Mouse (Mus musculus): ENCODE measurements around the gene Nr2c2ap.

The Nr2c2ap gene

DNA sequence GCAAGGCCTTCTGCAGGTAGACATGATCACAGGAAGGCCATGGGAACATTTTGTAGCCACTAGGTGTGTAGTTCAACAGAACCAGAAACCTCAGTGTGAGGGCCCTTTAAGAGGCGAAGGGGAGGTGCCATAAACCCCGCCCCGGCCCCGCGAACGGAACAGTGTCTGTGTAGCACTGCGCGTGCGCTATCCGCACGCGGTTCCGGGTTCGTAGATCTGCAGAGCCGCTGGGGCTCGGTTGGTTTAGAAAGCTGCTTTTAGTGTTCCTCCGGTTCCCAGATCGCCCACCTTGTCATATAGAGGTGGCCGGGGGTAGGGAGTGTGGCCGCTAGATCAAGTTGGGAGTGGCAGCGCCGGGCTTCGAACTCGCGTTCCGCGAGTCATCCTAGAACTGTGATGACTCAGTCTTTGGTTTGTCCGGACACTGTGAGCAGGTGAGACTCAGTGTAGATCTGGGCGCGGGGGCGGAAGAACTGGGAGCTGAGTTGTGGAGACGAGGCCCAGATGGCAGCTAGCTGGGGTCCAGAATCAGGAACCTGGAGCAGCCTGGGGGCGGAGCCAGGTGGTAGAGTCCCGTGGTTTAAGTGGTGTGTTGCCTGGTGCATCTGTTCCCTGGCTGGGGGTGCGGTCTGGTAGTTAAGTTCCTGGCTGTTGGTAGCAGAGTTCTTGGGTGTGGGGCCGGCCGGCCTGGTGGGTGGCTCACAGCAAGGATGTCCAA is at the start of gene Nr2c2ap:
TSS of gene Nr2c2ap (plus strand) at position 168 of the 718 bp plus-strand sequence.
- DNase-seq: peak; percentile 83

DNA sequence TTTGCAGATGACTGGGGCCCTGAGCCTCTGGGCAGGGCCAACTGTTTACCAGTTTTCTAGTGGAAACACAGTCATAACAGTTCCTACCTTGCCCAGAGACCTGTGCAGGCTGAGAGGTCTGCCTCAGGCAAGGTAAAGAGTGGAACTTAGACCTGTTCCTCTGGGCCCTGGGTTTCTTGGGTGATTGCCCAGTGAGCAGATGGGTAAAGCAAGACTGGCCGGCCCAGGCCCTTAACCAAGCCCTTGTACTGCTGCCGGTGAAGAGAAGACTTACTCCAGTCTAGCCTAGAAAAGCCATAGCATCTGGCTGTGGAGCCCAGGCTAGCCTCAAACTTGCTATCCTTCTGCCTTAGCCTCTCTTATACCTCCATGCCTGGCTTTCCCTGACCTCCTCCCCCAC is 49.2 kb upstream of the Nr2c2ap start:
- no peak for DNase-seq

DNA sequence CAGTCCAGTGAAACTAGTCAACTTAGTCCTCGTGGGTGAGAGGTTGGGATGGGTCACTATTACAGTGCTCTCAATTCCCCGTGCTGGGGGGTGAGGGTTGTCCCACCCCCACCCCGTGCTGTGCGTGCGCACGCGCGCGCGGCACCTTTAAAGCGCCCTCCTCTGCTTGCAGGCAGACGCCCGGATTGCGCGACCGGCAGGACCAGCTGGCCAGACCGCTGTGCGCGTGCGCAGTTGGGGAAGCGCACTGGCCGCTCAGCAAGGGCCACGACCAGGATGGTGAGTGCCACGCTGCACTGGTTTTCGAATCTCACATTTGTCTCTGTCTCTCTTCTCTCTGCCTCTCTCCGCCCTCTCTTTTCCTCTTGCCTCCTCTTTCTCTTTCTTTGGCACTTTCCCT is 47.8 kb upstream of the Nr2c2ap start, which contains the start of gene Hapln4:
TSS of gene Hapln4 (plus strand) at position 173 of the 400 bp plus-strand sequence.
- DNase-seq: peak; percentile 70

DNA sequence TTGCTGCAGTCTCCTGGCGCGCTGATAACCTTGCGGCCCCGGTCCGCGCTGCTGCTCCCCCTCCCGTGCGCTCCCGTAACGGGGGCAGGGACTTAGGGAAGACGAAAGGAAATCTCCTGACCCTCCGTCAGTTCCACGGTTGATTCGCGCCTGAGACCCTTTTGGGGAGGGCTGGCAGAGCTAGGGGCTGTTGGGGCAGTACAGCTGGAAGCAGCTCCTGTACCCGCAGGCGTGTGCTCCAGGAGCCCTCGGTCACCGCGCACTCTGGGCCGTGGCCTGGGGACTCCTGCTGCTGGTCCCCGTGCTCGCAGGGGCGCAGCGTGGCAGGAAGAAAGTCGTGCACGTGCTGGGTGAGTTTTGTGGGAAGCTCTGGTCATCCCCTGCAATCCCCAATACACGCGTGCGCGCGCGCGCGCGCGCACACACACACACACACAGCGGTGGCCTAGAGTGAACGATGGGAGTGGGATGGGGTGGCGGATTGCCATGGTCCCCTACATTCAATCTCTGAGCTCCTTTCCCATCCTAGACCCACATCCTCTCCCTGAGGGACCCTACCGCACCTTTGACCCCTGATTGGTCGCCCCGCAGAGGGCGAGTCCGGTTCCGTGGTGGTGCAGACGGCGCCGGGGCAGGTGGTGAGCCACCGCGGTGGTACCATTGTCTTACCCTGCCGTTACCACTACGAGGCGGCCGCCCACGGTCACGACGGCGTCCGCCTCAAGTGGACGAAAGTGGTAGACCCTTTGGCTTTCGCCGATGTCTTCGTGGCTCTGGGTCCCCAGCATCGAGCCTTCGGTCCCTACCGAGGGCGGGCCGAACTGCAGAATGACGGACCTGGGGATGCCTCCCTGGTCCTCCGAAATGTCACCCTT is 46.7 kb upstream of the Nr2c2ap start:
- DNase-seq: no peak

DNA sequence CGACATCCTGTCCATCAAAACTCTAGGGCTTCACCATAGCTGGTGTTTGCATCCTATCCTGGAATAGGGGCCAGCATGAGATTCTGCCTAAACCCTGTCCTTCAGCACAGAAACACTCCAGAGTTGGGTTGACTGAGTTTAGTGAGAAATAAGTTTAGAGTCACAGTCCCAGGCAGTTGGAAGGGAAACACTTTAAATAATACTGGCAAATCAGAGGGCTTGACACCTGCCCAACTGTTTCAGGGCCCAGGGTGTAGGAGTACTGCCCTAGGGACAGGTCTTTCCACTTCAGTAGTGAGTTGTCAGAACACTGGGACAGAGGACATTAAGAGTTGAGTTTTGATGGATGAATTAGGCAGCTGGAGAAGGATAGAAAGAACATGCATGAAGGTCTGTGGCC is 45.0 kb upstream of the Nr2c2ap start:
- DNase-seq: no peak

DNA sequence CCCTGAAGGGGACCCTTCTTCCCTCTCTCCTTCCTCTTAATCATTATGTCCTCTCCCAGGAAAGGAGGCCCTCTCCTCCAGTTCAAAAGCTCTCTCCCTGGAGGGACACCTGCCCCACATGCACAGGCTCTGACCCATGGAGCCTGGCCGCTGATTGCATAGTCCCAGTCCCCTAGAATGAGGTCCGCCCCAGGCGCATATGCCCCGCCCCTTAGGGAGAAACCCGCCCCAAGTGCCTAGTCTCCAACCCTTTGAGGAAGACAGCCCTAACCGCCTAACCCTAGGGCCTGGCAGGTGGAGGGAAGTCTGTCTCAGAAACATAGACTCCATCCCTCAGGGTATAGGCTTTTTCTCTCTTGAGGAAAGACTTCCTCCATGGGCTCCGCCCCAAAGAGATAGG is 43.9 kb upstream of the Nr2c2ap start:
- no peak for DNase-seq

DNA sequence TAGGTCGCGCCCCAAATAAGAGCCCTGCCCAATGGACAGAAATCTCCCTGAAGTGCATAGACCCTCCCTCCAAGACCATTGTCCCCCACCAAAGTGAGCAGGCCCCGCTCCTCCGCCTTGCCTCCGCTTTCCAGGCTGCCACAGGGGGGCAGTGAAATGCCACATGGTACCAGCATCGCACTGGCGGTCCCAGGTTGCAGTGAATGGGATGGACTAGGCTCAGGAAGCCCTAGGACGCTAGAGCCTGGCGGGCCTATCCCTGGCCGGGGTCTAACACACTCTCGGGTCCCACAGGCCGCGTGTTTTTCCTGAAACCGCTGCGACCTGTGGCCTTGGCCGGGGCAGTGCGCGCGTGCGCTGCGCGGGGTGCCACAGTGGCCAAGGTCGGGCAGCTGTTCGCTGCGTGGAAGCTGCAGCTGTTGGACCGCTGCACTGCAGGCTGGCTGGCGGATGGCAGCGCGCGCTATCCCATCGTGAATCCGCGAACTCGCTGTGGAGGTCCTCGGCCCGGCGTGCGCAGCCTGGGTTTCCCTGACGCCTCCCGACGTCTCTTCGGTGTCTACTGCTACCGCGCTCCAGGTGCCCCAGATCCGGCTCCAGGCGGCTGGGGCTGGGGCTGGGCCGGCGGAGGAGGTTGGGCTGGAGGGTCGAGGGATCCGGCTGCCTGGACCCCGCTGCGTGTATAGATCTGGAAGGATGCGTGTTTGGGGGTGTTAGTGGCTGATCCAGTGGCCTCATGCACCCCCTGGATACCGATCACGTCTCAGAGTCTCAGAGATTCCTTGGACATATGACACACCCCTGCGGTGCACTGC is 43.1 kb upstream of the Nr2c2ap start:
- peak; percentile 43 for DNase-seq

DNA sequence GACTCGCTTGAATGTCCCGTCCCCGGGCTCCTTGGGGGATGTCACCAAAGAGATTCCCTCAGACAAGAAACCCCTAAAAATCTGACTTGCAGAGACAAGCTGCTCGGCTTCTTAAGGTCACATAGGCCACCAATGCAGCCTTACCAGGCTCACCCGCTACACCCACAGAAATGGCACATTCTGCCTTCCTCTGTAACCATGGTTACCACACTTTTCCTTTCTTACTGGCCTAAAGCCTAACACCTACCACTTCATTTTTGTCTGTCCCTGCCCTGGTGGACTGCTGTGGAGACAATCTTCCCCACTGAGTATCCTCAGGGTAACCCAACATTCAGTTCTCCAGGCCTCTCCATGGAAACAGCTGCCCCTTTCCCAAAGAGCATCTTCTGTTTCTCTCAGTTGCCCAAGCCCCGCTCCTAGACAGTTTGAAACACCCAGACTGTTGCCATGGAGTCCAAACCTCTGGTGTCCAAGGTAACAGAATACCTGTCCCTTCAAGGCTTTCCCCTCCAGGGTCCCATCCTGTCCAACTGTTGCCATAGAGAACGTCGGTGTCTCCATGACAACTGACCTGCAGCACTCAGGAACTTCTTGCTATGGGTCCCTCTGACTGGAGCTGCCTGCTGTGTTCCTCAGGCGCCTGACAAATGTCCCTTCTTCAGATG is 41.7 kb upstream of the Nr2c2ap start:
- DNase-seq: no peak

DNA sequence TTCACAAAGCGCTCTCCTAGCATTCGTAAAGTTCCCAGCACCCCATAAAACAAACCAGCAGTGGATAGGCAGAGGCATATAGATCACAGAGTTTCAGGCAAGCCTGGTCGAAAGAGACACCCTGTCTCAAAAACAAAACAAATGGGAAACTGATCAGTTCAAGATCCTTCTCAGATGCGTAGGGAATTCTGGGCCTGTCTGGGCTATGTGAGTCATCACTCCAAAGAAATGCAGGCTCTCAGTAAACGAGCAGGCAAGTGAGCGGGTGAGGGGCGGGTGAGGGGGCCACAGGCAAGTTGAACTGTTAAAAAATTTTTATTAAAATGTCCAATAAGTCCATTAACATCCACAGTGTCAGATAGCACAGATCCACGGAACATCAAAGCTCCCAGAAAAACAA is 38.3 kb upstream of the Nr2c2ap start:
- DNase-seq: no peak

DNA sequence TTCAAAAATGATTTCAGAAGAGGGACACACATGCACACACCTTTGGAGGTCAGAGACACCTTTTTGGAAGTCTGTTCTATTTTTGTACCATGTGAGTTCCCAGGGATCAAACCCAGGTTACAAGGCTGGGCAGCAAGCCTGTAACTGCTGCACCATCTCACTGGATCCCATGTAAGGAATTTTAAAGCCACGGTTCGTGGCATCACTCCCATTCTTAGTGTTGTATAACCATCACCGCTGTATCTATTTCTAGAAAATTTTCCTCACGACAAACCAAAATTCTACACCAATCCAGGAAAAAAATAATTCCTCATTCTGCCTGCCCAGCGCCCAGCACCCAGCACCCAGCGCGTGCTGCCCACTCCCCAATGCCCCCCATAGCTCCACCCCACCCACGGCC is 31.9 kb upstream of the Nr2c2ap start:
- DNase-seq: peak; percentile 63

DNA sequence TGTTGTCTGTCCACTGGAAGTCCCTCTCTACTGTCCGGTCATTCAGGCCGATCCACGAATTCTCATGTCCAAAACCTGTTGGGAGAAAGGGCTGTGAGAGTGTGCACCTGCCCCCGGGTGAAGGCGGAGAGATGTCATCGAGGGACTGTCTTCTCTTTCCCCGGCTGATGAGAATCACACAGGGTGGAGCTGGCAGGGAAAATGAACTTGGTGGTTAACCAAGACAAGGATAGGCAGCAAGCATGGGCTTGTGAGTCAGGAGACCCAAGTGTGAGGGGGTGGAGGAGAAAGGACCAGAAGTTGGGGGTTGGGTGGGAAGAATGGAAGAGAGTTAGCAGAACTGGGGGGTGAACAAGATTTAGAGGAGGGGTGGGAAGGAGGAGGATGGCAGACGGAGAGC is 30.9 kb upstream of the Nr2c2ap start:
- DNase-seq: no peak

DNA sequence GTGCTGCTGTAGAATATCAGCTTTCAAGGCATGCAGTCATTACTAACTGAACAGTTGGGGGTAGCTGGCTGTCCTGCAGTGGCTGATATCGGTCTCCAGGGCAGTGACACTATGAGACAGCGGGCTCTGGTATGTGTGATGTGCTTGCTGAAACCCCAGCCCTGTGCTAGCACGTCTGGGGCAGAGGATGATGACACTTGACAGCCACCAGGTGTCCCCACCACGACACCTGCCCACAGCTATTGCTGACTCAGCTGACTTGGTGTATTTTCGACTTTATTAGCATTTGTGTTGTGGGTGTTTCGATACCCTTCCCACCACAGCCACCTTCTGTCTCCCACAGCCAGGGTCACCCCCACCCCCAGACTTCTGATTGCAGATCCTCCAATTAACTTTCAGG is 26.6 kb upstream of the Nr2c2ap start:
- no peak for DNase-seq

DNA sequence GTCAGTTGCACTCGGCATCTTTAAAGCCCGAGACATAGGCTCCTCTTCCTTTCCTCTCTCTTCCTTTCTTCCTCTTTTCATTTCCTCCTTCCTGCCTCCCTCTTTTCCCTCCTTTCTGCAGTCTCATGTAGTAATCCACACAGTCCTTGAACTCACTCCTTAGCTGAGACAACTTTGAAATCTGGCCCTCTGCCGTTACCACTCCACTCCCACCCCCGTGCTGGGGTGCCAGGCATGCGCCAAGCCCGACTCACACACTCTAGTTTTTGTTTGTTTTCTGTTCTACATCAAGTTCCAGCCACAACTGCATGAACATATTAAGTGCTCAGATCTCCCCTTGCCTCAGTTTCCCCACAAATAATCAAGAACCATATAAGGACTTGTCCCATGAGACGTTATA is 26.2 kb upstream of the Nr2c2ap start:
- DNase-seq: no peak

DNA sequence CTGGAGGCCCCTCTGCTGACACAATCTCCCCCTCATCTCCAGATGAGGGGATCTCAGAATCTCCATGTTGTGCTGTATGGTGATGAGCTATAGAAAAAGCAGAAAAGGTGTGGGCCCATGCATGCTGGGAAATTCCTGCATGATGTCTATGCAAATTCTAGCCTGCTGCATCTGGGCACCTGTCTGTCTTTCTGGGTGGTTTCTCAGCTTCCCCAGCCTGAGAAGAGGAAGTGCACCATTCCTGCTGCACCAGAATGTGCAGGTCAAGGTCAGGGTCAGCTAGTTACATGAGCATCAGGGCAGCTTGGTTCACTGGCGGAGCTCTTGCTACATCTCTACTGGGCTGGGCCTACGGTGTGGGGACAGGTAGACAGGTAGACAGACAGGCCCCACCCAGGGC is 20.7 kb upstream of the Nr2c2ap start:
- no peak for DNase-seq

DNA sequence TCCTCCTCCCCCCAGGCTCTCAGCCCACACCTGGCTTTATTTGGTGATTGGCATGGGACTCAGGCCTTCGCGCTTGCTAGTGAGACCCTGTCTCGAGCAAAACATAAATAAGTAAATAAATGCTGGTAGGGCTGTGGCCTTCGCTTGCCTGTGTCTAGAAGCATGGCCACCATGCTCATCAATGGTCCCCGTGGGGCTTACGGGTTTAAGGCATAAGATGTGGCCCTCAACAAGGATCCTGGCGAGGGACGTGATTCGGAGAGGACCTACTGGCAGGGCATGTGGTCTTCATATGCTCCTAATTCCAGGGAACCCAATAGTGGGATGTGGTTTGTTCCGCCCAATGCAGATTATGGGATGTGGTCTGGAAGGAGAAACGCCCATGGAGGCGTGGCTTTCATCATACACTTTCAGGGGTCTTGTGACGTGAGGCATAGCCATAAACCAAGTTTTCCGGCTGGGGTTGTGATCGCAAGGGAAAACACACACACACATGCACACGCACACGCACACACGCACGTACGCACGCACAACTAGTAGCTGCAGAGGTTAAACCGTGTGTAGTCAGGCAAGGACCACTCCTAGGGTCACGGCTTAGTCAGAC is 19.8 kb upstream of the Nr2c2ap start:
- no peak for DNase-seq

DNA sequence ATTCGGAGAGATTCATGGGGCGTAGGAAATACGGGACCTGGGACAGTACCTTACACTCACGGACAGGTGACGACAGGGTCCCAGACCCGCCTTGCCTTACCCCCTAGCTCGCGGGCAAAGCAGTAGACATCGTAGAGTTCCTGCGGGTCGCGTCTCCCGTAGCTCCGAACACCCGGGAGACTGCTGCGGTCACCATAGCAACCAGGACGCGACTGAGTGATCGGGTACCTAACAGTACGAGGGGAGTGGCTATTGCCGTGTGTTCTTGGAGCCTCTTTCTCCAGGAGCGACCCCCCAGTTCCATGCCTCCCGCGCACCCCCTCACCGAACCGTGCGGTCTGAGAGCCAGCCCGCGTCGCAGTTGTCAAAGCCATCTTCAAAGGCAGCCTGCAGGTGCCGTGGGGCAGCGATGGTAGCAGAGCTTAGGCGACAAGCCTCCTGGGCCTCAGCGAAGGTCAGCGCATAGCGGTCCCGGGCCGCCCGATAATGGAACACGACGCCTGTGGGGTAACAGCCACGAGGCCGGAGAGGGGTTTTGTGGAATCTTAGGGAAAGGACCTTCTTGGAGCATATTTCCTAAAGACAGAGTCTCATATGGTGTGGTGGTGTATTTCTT is 18.6 kb upstream of the Nr2c2ap start:
- no peak for DNase-seq

DNA sequence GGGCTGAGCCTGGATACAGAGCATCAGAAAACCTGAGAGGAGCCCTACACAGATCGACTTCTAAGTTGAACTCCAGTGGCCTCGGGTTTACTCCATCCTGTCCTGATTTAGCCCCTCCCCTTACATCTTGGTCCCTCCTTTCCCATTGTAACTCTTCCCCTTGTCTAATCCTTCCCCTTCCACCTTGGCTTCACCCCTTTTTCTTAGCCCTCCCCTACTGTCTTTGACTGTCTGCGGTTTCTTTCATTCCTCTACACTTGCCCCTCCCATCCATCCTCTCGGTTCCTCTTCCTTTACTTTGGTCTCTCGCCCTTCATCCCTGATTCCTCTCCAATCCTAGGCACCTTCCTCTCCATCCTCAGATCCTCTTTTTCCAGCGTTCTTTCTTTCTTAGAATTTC is 16.6 kb upstream of the Nr2c2ap start:
- DNase-seq: no peak

DNA sequence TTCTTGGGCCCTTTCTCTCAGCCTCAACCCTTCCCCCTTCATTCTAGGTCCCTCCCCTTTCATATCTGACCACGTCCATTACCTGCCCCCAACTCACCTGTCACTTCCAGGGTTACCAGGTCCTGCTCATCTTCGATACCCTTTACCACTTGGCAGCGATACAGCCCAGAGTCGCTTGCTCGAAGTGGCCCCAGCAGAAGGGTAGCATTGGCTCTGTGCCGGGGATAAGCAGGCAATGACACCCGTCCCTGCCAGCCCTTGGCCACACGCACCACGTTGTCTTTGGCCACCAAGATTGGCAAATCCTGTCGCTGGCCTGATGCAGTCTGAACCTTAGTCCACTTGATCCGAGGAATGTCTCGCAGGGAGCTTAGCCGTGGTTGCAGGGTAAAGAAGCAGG is 16.2 kb upstream of the Nr2c2ap start:
- no peak for DNase-seq

DNA sequence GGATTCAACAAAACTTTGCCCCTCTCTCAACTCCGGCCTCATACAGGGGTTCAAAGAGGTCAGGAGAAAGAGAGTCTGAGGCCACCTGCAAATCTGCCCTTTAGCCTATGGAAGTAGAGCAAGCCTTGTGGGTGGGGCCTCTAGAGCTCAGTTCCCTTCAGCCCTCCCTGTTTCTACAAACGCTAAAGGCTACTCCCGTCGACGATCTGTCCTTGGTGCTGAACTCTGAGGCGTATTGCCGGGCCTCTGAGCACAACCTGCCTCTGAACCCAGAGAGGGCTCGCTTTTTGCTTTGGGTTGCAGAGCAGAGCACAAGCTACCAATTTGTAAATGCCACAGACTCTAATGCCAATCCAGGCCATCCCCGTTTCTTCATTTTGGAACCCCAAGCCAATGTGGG is 13.5 kb upstream of the Nr2c2ap start:
- DNase-seq: no peak

DNA sequence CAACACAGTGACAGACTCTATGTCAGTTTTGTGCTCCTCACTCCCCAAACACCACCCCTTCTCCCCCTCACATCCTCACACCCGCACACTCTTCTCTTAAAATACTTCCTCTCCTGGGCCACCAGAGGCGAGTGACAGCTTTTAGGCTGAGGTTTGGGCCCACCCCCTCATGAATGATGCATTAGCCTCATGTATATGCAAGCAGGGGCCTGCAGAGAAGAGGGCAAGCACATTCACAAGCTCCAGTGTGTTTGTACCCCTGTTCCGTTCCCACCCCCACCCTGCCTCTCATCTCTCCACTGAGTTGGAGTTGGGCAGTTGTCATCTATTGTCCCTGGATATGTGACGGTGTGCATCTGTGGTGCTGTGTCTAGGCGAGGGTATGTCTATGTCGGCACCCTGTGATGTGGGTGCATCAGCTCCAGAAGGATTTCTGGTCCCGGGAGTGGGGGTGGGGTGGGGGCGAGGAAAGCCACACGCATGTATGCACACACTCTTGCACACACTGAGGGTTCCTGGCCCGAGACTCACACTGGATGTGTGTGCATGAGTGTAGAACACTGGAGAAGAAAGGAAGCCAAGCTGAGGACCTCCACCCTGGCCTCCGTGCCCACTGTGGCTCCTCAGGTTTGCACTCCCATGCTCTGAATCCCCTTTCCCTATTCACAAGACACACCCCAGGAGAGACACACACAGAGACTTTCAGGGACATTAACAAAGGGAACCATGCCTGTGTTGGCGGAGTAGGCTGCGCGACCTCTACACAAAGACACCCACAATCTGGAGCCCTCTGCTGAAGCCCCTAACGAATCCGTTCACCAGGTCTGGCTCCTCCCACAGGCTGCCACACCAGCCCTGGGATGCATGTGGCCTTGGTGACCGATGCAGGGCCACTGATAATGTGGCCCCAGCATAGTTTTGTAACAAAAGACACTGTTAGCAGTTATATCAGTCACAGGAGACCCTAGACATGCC is 12.1 kb upstream of the Nr2c2ap start:
- peak; percentile 79 for DNase-seq

DNA sequence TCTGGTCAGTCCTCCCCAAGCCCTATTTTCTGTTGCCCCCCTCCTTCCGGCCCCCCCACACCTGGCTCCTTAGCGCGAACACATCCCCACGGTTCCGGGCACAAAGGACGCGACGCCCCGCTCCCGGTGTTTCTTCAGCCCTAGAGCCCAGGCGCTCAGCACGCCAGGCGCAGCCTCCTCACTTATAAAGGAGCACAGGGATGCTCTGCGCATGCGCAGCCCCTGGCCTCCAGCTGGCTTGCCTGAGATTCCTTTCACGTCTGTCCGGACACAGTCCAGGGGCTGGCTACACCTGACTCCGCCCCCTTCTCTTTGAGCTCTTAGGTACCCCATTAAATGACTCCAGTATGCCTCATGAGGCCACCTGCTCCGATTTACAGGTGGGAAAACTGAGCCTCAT is 10.5 kb upstream of the Nr2c2ap start, which contains the start of gene Ncan:
TSS of gene Ncan (minus strand) at position 207 of the 400 bp plus-strand sequence.
- DNase-seq: peak; percentile 86

All from layer of hippocampus, adult 9-11 months (tissue).